Mouse (Mus musculus) right cerebral cortex, adult 18-20 months (tissue): Measurements from ENCODE around the gene Alcam.

ENCODE experiments used
- DNase-seq: peaks from one replicate; pipeline ENCODE4 v3.0.0; 2022; ENCODE audit warnings: mixed read lengths

Gene Alcam

DNA sequence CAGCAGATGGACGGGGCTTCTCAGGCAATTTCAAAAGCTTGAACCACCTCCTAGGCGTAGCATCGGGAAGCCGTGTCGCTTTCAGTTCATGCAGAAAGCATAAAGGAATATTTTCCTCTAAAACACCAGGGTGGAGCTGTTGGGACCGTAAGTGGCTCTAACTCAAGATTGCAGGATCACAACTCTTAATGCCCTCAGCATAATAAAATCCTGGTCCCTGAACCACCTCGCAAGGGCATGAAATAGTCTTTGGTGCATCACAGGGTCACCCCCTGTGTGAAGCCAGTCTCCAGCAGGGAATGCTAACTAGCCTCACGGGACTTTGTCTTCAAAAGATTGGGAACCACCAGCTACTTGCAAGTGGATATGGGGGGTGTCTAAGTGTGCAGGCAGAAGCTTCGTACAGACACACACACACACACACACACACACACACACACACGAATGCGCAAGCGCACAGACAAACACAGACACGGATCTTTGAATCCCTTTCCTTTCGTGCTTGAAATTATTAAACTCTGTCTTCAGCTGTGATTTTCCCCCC lies at the start of gene Alcam:
Alcam (minus strand) TSS at position 104 of the 544 bp plus-strand sequence.
- peak; percentile 46 for DNase-seq

- DNase-seq = no peak
These were observed 45.0 kb upstream of the Alcam start for GRCm38 (mm10) chr16:52498757-52499335.

- no peak for DNase-seq
These were observed 36.7 kb upstream of the Alcam start for GRCm38 (mm10) chr16:52490542-52490941.

DNA sequence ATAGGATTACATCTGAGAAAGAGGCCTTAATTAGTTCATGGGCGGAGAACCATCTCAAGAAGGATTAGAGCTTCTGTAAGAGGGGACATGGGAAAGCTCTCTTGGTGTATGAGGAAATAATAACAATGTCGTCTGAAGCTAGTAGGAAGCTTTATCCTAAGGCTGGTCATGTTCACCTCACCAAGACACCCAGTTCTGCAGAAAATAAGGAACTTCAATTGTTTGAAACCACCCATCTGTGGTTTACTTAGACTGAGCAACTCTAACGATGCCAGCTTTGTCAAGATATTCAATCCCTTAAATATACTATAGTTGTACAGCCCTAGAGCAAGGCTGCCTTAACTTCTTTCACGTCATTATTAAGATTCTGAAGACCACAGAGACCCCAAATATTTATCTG lies 20.4 kb upstream of the Alcam start:
- DNase-seq = no peak

DNA sequence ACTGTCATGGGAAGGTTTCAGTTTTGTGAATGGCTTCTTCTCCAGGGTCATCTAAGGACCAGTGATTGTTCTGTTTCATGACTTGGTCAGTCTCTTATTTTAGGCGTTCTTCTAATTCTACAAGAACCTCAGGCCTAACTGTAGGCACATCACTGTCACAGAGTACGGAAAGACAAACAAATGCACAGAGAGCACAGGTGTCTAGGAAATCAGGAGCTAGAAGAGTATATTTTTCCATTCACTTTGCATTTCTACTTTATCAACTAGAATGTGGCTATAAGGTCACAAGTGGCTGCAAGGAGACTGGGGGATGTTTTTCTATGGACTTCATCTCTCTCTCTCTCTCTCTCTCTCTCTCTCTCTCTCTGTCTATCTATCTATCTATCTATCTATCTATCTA lies 19.2 kb upstream of the Alcam start:
- DNase-seq = no peak

DNA sequence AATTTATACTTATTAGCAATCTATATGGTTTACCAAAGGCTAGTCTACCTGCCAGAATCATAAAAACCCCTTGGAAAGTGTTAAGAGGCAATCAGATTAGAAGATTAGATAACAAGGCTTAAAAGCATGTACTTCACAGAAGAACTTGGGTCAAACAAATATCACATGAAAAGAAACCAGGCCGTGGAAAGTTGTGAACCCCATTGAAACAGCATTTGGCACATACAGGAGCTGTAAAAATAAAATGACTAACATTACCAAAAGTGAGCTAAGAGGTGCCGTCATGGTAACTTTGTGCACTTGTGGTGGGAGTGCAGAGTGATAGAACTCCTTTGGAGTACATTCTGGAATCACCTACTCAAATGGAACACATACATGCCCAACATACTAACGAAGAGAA lies 18.8 kb upstream of the Alcam start:
- DNase-seq = no peak

DNA sequence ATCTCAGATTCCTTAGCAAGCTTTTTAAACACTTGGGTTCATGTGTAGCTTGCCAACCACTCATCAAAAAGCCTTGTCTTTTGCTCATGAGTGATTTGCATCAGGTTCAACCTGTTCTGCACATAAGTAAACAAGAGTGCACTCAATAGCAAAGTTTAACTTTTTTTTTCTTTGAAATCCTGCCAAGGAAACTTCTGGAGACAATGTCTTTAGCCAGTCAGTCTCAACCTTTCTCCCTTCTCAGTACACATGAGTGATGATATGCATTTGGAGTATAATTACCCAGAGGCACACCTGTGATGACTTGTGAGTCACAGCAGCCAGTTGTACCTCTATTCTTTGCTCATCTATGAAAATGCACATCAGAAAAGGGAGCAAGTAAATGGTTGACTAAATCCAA lies 18.2 kb upstream of the Alcam start:
- no peak for DNase-seq

- DNase-seq = no peak
These were observed 17.0 kb upstream of the Alcam start for GRCm38 (mm10) chr16:52470881-52471280.

GRCm38 (mm10) chr16:52470226-52470625 lies 16.4 kb upstream of the Alcam start:
- DNase-seq = no peak

GRCm38 (mm10) chr16:52468426-52468825 lies 14.6 kb upstream of the Alcam start:
- DNase-seq = no peak

DNA sequence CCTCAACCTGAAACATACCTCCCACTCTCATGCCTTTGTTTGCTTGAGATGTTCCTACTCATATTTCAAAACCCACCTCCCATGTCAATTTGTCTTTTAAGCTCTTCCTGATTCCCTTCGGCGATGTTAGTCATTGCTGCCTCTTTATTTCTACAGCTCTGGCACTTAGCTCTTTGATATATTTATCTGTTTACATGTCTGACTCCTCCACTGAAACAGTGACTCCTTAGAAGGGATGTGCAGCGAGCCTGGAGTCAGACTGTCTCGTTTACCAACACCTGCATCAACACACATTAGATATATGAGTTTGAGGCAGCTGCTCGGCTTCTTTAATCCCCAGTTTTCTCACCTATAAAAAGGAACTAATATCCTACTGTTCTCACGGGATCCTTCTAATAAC lies 12.9 kb upstream of the Alcam start:
- DNase-seq = no peak

- no peak for DNase-seq
These were observed 10.7 kb upstream of the Alcam start for GRCm38 (mm10) chr16:52464597-52464996.

DNA sequence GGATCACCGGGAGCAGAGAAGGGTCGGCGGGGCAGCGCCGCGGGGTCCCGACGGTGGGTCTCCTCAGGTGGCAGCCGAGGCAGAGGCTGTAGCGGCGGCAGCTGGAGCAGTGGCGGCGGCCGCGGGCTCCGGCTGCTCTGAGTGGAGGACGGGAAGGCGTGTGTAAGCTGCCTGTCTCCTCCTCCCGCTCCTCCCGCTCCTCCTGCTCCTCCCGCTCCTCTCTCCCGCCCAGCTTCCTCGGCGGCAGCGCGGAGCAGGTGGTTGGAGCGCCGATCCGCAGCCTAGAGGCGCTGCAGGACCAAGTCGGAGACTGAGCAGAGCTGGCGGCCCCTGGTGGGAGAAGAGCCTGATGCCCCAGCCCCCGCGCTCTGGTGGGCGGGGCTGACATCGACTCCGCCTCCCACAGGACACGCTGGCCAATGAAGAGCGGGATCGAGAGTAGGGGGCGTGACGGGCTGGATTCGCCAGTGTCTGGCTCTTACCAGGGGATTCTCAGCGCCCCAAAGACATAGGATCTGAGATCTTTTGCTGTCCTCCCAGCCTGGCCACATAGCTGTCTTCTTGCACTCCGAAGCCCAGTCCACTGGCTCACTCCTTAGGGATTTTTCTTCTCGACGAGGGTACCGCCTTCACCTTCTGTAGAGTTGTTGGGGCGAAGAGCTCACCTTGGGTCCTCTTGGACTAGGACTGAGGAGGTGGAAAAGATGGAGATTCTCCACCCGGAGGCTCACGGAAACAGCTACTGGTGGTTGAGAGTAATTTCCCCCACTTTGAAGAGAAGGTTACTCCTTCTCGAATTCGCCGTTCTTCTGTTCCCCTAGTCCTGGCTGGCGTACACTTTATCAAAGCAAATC lies 785 bp downstream of the Alcam start:
- peak; percentile 99 for DNase-seq

DNA sequence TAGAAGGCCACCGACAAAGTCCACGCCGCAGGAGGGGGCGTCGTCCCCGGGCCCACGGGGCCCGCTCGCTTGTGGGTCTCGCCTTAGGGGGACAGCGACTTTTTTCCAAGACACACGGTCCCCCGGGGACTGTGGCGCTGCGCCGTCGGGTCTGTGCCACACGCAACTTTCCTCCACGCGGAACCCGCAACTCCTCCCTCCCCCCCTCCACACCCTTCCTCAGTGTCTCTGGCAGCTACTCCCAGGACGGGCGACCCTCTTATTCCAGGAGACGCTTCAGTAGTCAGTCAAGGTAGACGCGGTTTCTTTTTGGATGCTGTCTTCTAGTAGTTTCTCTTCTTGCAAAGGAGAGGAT lies 1.4 kb downstream of the Alcam start:
- no peak for DNase-seq

DNA sequence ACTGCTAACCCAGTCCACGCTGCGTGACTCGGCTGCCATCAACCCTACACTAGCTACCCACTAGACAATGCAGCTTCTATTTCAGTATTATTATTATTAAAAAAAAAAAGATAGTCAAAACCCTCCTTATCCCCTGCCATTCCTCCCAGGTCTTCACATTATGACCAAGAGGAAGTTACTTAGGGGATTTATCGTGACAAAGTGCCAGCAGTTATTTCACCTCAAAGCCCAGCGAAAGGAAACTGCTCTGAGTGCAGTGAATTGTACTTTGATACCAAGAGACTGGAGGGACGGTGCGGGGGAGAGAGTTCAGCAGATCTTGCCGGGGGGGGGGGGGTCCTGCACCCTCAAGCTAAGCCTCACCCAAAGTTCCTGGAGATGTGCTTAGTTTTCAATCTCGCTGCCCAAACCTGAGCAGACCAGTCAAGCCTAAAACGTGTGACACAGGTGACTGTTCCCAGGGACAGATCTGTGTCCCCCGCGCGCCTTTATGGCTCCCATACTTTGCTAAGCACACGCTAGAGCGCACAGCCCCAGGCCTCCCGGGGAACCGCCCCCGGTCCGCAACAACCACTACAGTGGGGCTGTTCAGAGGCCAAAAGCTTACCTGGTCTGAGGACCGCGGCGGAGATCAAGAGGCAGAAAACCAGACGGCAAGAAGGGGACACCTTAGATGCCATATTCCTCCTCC lies 1.9 kb downstream of the Alcam start:
- DNase-seq = peak; percentile 21

GRCm38 (mm10) chr16:52451101-52451785 lies 2.6 kb downstream of the Alcam start:
- peak; percentile 38 for DNase-seq

DNA sequence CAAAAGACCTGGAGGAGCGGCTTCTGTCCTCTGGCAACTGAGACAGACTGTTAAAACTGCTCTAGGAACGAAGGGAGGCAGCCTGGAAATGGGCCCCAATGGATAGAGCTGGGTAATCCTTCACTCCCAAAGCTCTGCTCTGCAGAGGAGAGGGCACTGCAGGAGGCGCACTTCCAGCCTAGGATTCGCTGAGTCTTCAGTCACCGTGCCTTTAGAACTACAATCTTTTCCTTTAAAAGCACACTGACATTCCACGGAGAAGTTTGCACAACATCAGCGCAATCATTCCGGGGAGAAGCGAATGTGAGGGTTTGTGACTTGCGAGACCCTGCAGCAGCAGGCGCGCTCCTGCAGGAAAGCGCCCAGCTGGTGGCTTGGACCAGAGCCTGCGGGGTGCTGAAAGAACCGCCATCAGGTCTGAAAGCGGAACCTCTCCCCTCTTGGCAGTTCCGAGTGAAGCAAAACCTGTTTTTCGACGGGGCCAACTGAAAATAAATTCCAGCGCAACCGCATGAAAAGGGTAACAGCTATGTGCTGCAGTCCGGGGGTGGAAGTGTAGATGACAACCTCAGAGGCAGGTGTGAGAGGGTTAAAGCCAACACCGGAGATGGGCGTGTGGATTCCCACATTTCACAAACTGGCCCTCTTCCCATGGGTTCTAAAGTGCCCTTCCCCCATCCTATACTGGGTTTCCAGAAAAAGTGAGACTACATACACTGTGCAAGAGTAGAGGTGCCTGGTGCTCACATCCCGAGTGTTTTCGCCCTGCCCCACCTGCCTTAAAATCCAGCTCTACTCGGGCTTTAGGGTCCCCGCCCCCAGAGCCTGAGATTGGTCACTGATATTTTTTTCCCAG lies 3.4 kb downstream of the Alcam start:
- peak; percentile 68 for DNase-seq

DNA sequence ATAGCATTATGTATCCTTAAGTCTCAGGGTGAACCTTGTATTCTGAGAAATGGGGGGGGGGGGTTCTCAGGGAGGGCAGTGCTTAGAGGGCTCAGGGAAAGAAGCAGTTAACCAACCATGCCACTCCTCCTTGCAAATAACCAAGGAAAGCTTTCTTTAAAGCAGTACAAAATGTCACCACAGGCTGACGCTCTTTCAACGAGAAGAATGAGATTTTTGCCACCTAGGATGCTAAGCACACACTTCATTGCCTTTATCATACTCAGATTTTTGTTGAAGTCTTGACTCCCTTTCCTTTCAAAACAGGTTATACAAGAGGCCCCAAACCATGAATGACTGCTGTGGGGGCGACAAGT lies 4.0 kb downstream of the Alcam start:
- no peak for DNase-seq

- no peak for DNase-seq
These were observed 7.9 kb downstream of the Alcam start for GRCm38 (mm10) chr16:52445984-52446383.

- no peak for DNase-seq
These were observed 10.0 kb downstream of the Alcam start for GRCm38 (mm10) chr16:52443635-52444505.

DNA sequence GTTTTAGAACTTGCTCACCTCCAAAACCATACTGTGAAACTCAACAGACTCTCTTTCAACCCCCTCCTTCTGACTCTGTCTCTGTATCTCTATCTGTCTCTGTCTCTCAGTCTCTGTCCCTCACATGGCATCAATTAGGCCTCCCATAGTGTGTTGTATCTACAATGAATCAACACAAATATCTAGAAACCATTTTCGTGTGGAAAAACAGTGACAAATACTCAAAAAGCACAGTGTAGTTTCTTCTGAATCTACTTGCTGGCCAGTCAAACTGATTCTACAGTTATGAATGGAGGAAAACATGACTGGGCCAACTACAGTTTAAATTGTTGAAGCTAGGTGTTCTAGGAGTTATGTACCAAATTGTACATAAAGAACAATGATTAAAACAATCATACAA lies 10.8 kb downstream of the Alcam start:
- no peak for DNase-seq
